Mouse (Mus musculus) megakaryocyte, embryonic 14.5 days (primary cell): ENCODE measurements around the gene Dnaaf1.

Experiments
- FLI1 ChIP-seq: IDR thresholded peaks from 2 replicates; pipeline ENCODE4 v1.6.1; 2012; ENCODE audit warnings: low read length, inconsistent platforms, mixed read lengths
- GATA1 ChIP-seq: IDR thresholded peaks from 3 replicates; pipeline ENCODE4 v1.6.1; 2012; ENCODE audit warnings: mixed read lengths, low read length, inconsistent platforms, borderline replicate concordance

DNA sequence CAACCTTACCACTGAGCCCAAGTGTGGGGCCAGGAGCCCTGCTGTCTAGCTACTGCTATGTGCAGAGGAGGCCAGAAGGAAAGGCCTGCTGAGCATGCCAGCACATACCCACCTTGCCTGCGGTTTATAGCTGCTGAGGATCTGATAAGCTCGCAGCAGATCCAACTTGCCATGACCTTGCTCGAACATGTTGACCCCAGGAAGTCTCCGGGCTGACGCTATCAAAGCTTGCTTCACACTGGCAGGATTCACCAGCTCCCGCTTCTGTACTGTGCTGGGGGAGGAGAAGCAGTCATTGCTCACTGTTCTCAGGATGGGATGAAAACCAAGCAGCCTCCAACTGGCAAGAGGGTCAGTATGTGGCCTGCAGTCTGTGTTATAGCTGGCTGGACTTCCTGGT, 44.1 kb upstream of the Dnaaf1 start:
- TF ChIP-seq GATA1 = no peak
- no peak for TF ChIP-seq FLI1
